Mouse (Mus musculus): ENCODE results near the gene Slfn14. TPM values are rescaled to one million over a fixed set of nuclear protein-coding genes. Genes with fewer than 3 reads are reported as not detected.
"Not testable (repeated sequence)": the region's sequence is repeated elsewhere in the genome, so short reads cannot be mapped to it uniquely, and the experiment has no call there.

Gene Slfn14
- not detected in 2 replicates for polyA plus RNA-seq (2012; rRNA removed)

DNA sequence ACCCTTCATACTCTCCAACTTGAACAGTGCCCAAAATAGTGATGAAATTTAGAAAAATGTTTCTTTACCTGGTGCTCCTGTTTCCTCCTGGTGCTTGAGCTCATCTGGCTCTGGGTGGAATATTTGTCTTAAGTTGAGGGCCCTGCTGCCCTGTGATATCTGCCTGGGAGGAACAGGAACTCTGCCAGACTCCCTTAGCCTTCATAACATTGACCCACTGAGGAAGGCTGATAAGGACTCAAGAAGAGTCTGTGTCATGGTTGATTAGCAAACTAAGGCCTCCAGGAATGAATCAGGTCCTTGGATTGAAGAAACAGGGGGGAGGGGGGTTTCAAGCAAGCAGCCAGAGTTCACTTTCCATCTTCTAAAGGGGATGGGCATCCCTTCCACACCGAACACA is at the start of gene Slfn14:
Gene Slfn14 (minus strand): TSS at position 161 of the 400 bp plus-strand sequence.
- no peak within 1 kb of the TSS for H3K4me3 ChIP-seq (ENCODE audit: low read depth, low read length)
- no peaks in the 10 kb centered on the region; the same call in 1 of the 2 replicates for H3K27me3 ChIP-seq (ENCODE audit: control insufficient read depth, insufficient read depth, low read length)
- TF ChIP-seq POLR2A (IDR thresholded peaks at IDR 0.05; ENCODE audit: low read depth, low read length) (no peak), CTCF (IDR thresholded peaks at IDR 0.05; ENCODE audit: extremely low read depth, insufficient read length, insufficient replicate concordance, low read depth, low read length) (no peak)
- H3K4me1 ChIP-seq (ENCODE audit: control insufficient read depth, insufficient read depth, insufficient read length, low read length): no peaks in the 10 kb centered on the region
- no peak within 1 kb of the TSS for H3K27ac ChIP-seq (ENCODE audit: insufficient read depth, low read depth, low read length)
- H3K36me3 ChIP-seq (ENCODE audit: control insufficient read depth, insufficient read depth, low read length): no peaks in the 10 kb centered on the region
- 87% methylated on average over 1 of the region's 1 CpGs for WGBS

- TF ChIP-seq POLR2A (IDR thresholded peaks at IDR 0.05; ENCODE audit: low read depth, low read length): no peak
- no peak for TF ChIP-seq CTCF (IDR thresholded peaks at IDR 0.05; ENCODE audit: extremely low read depth, insufficient read length, insufficient replicate concordance, low read depth, low read length)
- Histone ChIP-seq H3K27me3 (ENCODE audit: control insufficient read depth, insufficient read depth, low read length) (no peaks in the 10 kb centered on the region), H3K36me3 (ENCODE audit: control insufficient read depth, insufficient read depth, low read length) (peaks cover 56% of the 10 kb centered on the region), H3K4me1 (ENCODE audit: control insufficient read depth, insufficient read depth, insufficient read length, low read length) (no peaks in the 10 kb centered on the region), H3K4me3 (ENCODE audit: low read depth, low read length) (no peak overlapping the region), H3K27ac (ENCODE audit: insufficient read depth, low read depth, low read length) (no peak overlapping the region)
- WGBS: 87% methylated on average over 7 of the region's 7 CpGs
Measured at GRCm38 (mm10) chr11:83335826-83336225, 49.3 kb upstream of the Slfn14 start.

- H3K4me3 ChIP-seq (ENCODE audit: low read depth, low read length): no peak overlapping the region
- no peaks in the 10 kb centered on the region for H3K27me3 ChIP-seq (ENCODE audit: control insufficient read depth, insufficient read depth, low read length)
- WGBS: 64% methylated on average over 3 of the region's 3 CpGs
- no peak for TF ChIP-seq POLR2A (IDR thresholded peaks at IDR 0.05; ENCODE audit: low read depth, low read length)
- H3K36me3 ChIP-seq (ENCODE audit: control insufficient read depth, insufficient read depth, low read length): peaks cover 50% of the 10 kb centered on the region
- no peak overlapping the region for H3K27ac ChIP-seq (ENCODE audit: insufficient read depth, low read depth, low read length)
- H3K4me1 ChIP-seq (ENCODE audit: control insufficient read depth, insufficient read depth, insufficient read length, low read length): no peaks in the 10 kb centered on the region
Measured at GRCm38 (mm10) chr11:83327427-83327826, 40.9 kb upstream of the Slfn14 start.

GRCm38 (mm10) chr11:83326692-83327091 is 40.2 kb upstream of the Slfn14 start:
- not testable (repeated sequence) for H3K27ac ChIP-seq (ENCODE audit: insufficient read depth, low read depth, low read length); H3K4me1 ChIP-seq (ENCODE audit: control insufficient read depth, insufficient read depth, insufficient read length, low read length); H3K4me3 ChIP-seq (ENCODE audit: low read depth, low read length); H3K27me3 ChIP-seq (ENCODE audit: control insufficient read depth, insufficient read depth, low read length)
- H3K36me3 ChIP-seq (ENCODE audit: control insufficient read depth, insufficient read depth, low read length): peaks cover 56% of the 10 kb centered on the region
- WGBS: 87% methylated on average over 3 of the region's 3 CpGs

GRCm38 (mm10) chr11:83319048-83319447 is 32.5 kb upstream of the Slfn14 start:
- Histone ChIP-seq H3K36me3 (ENCODE audit: control insufficient read depth, insufficient read depth, low read length) (peaks cover 47% of the 10 kb centered on the region), H3K4me1 (ENCODE audit: control insufficient read depth, insufficient read depth, insufficient read length, low read length) (no peaks in the 10 kb centered on the region), H3K27me3 (ENCODE audit: control insufficient read depth, insufficient read depth, low read length) (no peaks in the 10 kb centered on the region), H3K27ac (ENCODE audit: insufficient read depth, low read depth, low read length) (no peak overlapping the region), H3K4me3 (ENCODE audit: low read depth, low read length) (no peak overlapping the region)
- TF ChIP-seq POLR2A (IDR thresholded peaks at IDR 0.05; ENCODE audit: low read depth, low read length) (no peak), CTCF (IDR thresholded peaks at IDR 0.05; ENCODE audit: extremely low read depth, insufficient read length, insufficient replicate concordance, low read depth, low read length) (no peak)
- 72% methylated on average over 4 of the region's 4 CpGs for WGBS

GRCm38 (mm10) chr11:83312471-83312870 is 25.9 kb upstream of the Slfn14 start:
- WGBS: 87% methylated on average over 5 of the region's 5 CpGs
- H3K27ac ChIP-seq (ENCODE audit: insufficient read depth, low read depth, low read length): no peak overlapping the region
- H3K36me3 ChIP-seq (ENCODE audit: control insufficient read depth, insufficient read depth, low read length): peaks cover 26% of the 10 kb centered on the region
- H3K4me3 ChIP-seq (ENCODE audit: low read depth, low read length): no peak overlapping the region
- TF ChIP-seq POLR2A (IDR thresholded peaks at IDR 0.05; ENCODE audit: low read depth, low read length) (no peak), CTCF (IDR thresholded peaks at IDR 0.05; ENCODE audit: extremely low read depth, insufficient read length, insufficient replicate concordance, low read depth, low read length) (no peak)
- H3K27me3 ChIP-seq (ENCODE audit: control insufficient read depth, insufficient read depth, low read length): no peaks in the 10 kb centered on the region
- H3K4me1 ChIP-seq (ENCODE audit: control insufficient read depth, insufficient read depth, insufficient read length, low read length): no peaks in the 10 kb centered on the region

- Histone ChIP-seq H3K4me1 (ENCODE audit: control insufficient read depth, insufficient read depth, insufficient read length, low read length) (peaks cover 2% of the 10 kb centered on the region; the same call in 1 of the 2 replicates), H3K27me3 (ENCODE audit: control insufficient read depth, insufficient read depth, low read length) (no peaks in the 10 kb centered on the region), H3K4me3 (ENCODE audit: low read depth, low read length) (no peak overlapping the region), H3K36me3 (ENCODE audit: control insufficient read depth, insufficient read depth, low read length) (peaks cover 11% of the 10 kb centered on the region), H3K27ac (ENCODE audit: insufficient read depth, low read depth, low read length) (no peak overlapping the region)
- 78% methylated on average over 4 of the region's 4 CpGs for WGBS
- TF ChIP-seq CTCF (IDR thresholded peaks at IDR 0.05; ENCODE audit: extremely low read depth, insufficient read length, insufficient replicate concordance, low read depth, low read length) (no peak), POLR2A (IDR thresholded peaks at IDR 0.05; ENCODE audit: low read depth, low read length) (no peak)
Measured at GRCm38 (mm10) chr11:83306700-83307253, 20.3 kb upstream of the Slfn14 start.

- TF ChIP-seq POLR2A (IDR thresholded peaks at IDR 0.05; ENCODE audit: low read depth, low read length): no peak
- no peak for TF ChIP-seq CTCF (IDR thresholded peaks at IDR 0.05; ENCODE audit: extremely low read depth, insufficient read length, insufficient replicate concordance, low read depth, low read length)
- Histone ChIP-seq H3K27ac (ENCODE audit: insufficient read depth, low read depth, low read length) (no peak overlapping the region), H3K4me3 (ENCODE audit: low read depth, low read length) (no peak overlapping the region), H3K36me3 (ENCODE audit: control insufficient read depth, insufficient read depth, low read length) (peaks cover 6% of the 10 kb centered on the region), H3K27me3 (ENCODE audit: control insufficient read depth, insufficient read depth, low read length) (no peaks in the 10 kb centered on the region), H3K4me1 (ENCODE audit: control insufficient read depth, insufficient read depth, insufficient read length, low read length) (peaks cover 2% of the 10 kb centered on the region)
- 69% methylated on average over 2 of the region's 2 CpGs for WGBS
Measured at GRCm38 (mm10) chr11:83304485-83304884, 18.0 kb upstream of the Slfn14 start.
